Mouse (Mus musculus) heart, embryonic 13.5 days (tissue): ENCODE results near the gene Fbln1. TPM values are rescaled to one million over a fixed set of nuclear protein-coding genes. Genes with fewer than 3 reads are reported as not detected.

Experiments
- ATAC-seq: fragments of 200-750 bp; cut with Nextera tagmentation; 2 replicates; pipeline ENCODE4 v1.8.0; 2017; ENCODE audit warnings: moderate TSS enrichment; ENCODE audit not compliant: insufficient number of reproducible peaks, low FRiP score, low TSS enrichment; ENCODE audit errors: extremely low read depth
- H3K27ac ChIP-seq: fragments of 300-500 bp; sonication (generic); replicated peaks from 2 replicates; pipeline ENCODE4 v1.5.1; 2015; ENCODE audit warnings: moderate library complexity, mild to moderate bottlenecking, inconsistent platforms
- H3K27me3 ChIP-seq: fragments of 300-500 bp; sonication (generic); replicated peaks from 2 replicates; pipeline ENCODE4 v1.6.1; 2015; ENCODE audit warnings: mild to moderate bottlenecking, inconsistent platforms
- H3K36me3 ChIP-seq: fragments of 300-500 bp; sonication (generic); 2 replicates; pipeline ENCODE4 v1.6.1; 2015; ENCODE audit warnings: mild to moderate bottlenecking, inconsistent platforms
- H3K4me1 ChIP-seq: fragments of 300-500 bp; sonication (generic); 2 replicates; pipeline ENCODE4 v1.6.1; 2015; ENCODE audit warnings: inconsistent platforms
- H3K4me2 ChIP-seq: fragments of 300-500 bp; sonication (generic); 2 replicates; pipeline ENCODE4 v1.6.1; 2015; ENCODE audit warnings: inconsistent platforms, mild to moderate bottlenecking, moderate library complexity
- H3K4me3 ChIP-seq: fragments of 300-500 bp; sonication (generic); 2 replicates; pipeline ENCODE4 v1.5.1; 2015; ENCODE audit warnings: moderate library complexity, mild to moderate bottlenecking, inconsistent platforms
- H3K9ac ChIP-seq: fragments of 300-500 bp; sonication (generic); 2 replicates; pipeline ENCODE4 v1.6.1; 2015; ENCODE audit warnings: inconsistent platforms, mild to moderate bottlenecking, moderate library complexity
- H3K9me3 ChIP-seq: fragments of 300-500 bp; sonication (generic); 2 replicates; pipeline ENCODE4 v1.6.1; 2016; ENCODE audit warnings: inconsistent platforms
- WGBS: fragments of 180-500 bp; shearing (Covaris S2); methylation state at CpG from one replicate; pipeline ENCODE4 v1.1.7; 2015; ENCODE audit warnings: mixed read lengths; 5-methylcytosine and 5-hydroxymethylcytosine counted together
- polyA plus RNA-seq: library from polyadenylated mRNA; unstranded; fragments of >200 nt; fragmentation: Nextera tagmentation; extraction: Ambion mirVana; gene quantifications from 2 replicates; pipeline ENCODE4 v1.2.1, GENCODE M21; 2015

Gene Fbln1
- polyA plus RNA-seq, 1 experiment from 2014 or later, result 139 TPM

- no peak for ATAC-seq
- peaks cover 25% of the 10 kb centered on the region for H3K27me3 ChIP-seq
- peak overlapping the region; percentile 86 for H3K27ac ChIP-seq
- H3K4me2 ChIP-seq, result peak overlapping the region; percentile 93
- WGBS, result 14% methylated on average over 3 of the region's 3 CpGs
- H3K9me3 ChIP-seq, result peaks cover 5% of the 10 kb centered on the region; the same call in 1 of the 2 replicates
- peak overlapping the region; percentile 71 for H3K4me3 ChIP-seq
- H3K9ac ChIP-seq, result peak overlapping the region; percentile 93
- peaks cover 39% of the 10 kb centered on the region for H3K4me1 ChIP-seq
- H3K36me3 ChIP-seq, result peaks cover 23% of the 10 kb centered on the region
Measured at GRCm38 (mm10) chr15:85207081-85207480, 1.3 kb downstream of the Fbln1 start.

- Histone ChIP-seq H3K4me1 (peaks cover 39% of the 10 kb centered on the region), H3K9ac (peak overlapping the region; percentile 93), H3K9me3 (peaks cover 5% of the 10 kb centered on the region; the same call in 1 of the 2 replicates), H3K27me3 (peaks cover 25% of the 10 kb centered on the region), H3K4me2 (peak overlapping the region; percentile 93), H3K4me3 (peak overlapping the region; percentile 71), H3K27ac (peak overlapping the region; percentile 86), H3K36me3 (peaks cover 29% of the 10 kb centered on the region)
- no peak; the same call in 1 of the 2 replicates for ATAC-seq
- 3% methylated on average over 2 of the region's 2 CpGs for WGBS
Measured at GRCm38 (mm10) chr15:85207763-85208162, 2.0 kb downstream of the Fbln1 start.

- Histone ChIP-seq H3K27me3 (peaks cover 20% of the 10 kb centered on the region), H3K9ac (peak overlapping the region; percentile 93), H3K9me3 (peaks cover 5% of the 10 kb centered on the region; the same call in 1 of the 2 replicates), H3K4me3 (peak overlapping the region; percentile 71), H3K4me2 (peak overlapping the region; percentile 93), H3K36me3 (peaks cover 31% of the 10 kb centered on the region), H3K27ac (peak overlapping the region; percentile 86), H3K4me1 (peaks cover 39% of the 10 kb centered on the region)
- no peak for ATAC-seq
- WGBS, result 13% methylated on average over 10 of the region's 10 CpGs
Measured at GRCm38 (mm10) chr15:85208332-85208731, 2.6 kb downstream of the Fbln1 start.

- no peak overlapping the region for H3K9ac ChIP-seq
- WGBS, result 72% methylated on average over 3 of the region's 3 CpGs
- no peak for ATAC-seq
- H3K4me2 ChIP-seq, result peak overlapping the region; percentile 93; the same call in 1 of the 2 replicates
- H3K36me3 ChIP-seq, result peaks cover 31% of the 10 kb centered on the region
- peaks cover 11% of the 10 kb centered on the region for H3K27me3 ChIP-seq
- H3K9me3 ChIP-seq, result peaks cover 5% of the 10 kb centered on the region; the same call in 1 of the 2 replicates
- H3K4me3 ChIP-seq, result no peak overlapping the region
- H3K27ac ChIP-seq, result no peak overlapping the region
- H3K4me1 ChIP-seq, result peaks cover 39% of the 10 kb centered on the region
Measured at GRCm38 (mm10) chr15:85209341-85209740, 3.6 kb downstream of the Fbln1 start.

GRCm38 (mm10) chr15:85210686-85211085 lies 4.9 kb downstream of the Fbln1 start:
- Histone ChIP-seq H3K4me3 (no peak overlapping the region), H3K9ac (no peak overlapping the region), H3K27ac (no peak overlapping the region), H3K4me2 (no peak overlapping the region), H3K9me3 (peaks cover 16% of the 10 kb centered on the region; the same call in 1 of the 2 replicates), H3K4me1 (peaks cover 35% of the 10 kb centered on the region), H3K36me3 (peaks cover 44% of the 10 kb centered on the region), H3K27me3 (no peaks in the 10 kb centered on the region)
- 78% methylated on average over 12 of the region's 12 CpGs for WGBS
- ATAC-seq, result no peak

GRCm38 (mm10) chr15:85211101-85211760 lies 5.5 kb downstream of the Fbln1 start:
- H3K36me3 ChIP-seq, result peaks cover 49% of the 10 kb centered on the region
- no peak overlapping the region for H3K27ac ChIP-seq
- no peak overlapping the region for H3K9ac ChIP-seq
- 85% methylated on average over 18 of the region's 18 CpGs for WGBS
- H3K4me2 ChIP-seq, result no peak overlapping the region
- ATAC-seq, result no peak
- H3K4me3 ChIP-seq, result no peak overlapping the region
- peaks cover 21% of the 10 kb centered on the region for H3K9me3 ChIP-seq
- H3K4me1 ChIP-seq, result peaks cover 32% of the 10 kb centered on the region
- H3K27me3 ChIP-seq, result no peaks in the 10 kb centered on the region

- peaks cover 46% of the 10 kb centered on the region for H3K36me3 ChIP-seq
- H3K27me3 ChIP-seq, result no peaks in the 10 kb centered on the region
- H3K9ac ChIP-seq, result no peak overlapping the region
- H3K9me3 ChIP-seq, result peaks cover 19% of the 10 kb centered on the region
- no peak overlapping the region for H3K4me2 ChIP-seq
- WGBS, result 90% methylated on average over 7 of the region's 7 CpGs
- H3K4me1 ChIP-seq, result peaks cover 24% of the 10 kb centered on the region
- H3K27ac ChIP-seq, result no peak overlapping the region
- no peak for ATAC-seq
- H3K4me3 ChIP-seq, result no peak overlapping the region
Measured at GRCm38 (mm10) chr15:85216069-85216813, 10.5 kb downstream of the Fbln1 start.

GRCm38 (mm10) chr15:85218617-85219265 lies 13.0 kb downstream of the Fbln1 start:
- 57% methylated on average over 5 of the region's 5 CpGs for WGBS
- Histone ChIP-seq H3K9me3 (peaks cover 19% of the 10 kb centered on the region), H3K4me3 (no peak overlapping the region), H3K4me2 (no peak overlapping the region), H3K4me1 (peaks cover 32% of the 10 kb centered on the region), H3K27me3 (no peaks in the 10 kb centered on the region), H3K36me3 (peaks cover 48% of the 10 kb centered on the region), H3K9ac (no peak overlapping the region), H3K27ac (no peak overlapping the region)
- ATAC-seq, result no peak

- Histone ChIP-seq H3K4me1 (peaks cover 32% of the 10 kb centered on the region), H3K4me3 (no peak overlapping the region), H3K4me2 (no peak overlapping the region), H3K9me3 (peaks cover 10% of the 10 kb centered on the region), H3K36me3 (peaks cover 52% of the 10 kb centered on the region), H3K9ac (no peak overlapping the region), H3K27ac (no peak overlapping the region), H3K27me3 (no peaks in the 10 kb centered on the region)
- no peak for ATAC-seq
- 84% methylated on average over 6 of the region's 6 CpGs for WGBS
Measured at GRCm38 (mm10) chr15:85220371-85220770, 14.6 kb downstream of the Fbln1 start.

- 0 out of 2 replicates have a peak, but pooled peaks have one; percentile 42 for ATAC-seq
- Histone ChIP-seq H3K9me3 (peaks cover 2% of the 10 kb centered on the region), H3K27ac (peak overlapping the region; percentile 42; the same call in 1 of the 2 replicates), H3K36me3 (peaks cover 52% of the 10 kb centered on the region), H3K4me3 (no peak overlapping the region), H3K4me1 (peaks cover 32% of the 10 kb centered on the region), H3K4me2 (0 out of 2 replicates have a peak overlapping the region, but pooled peaks have one; percentile 10), H3K9ac (peak overlapping the region; percentile 37; the same call in 1 of the 2 replicates), H3K27me3 (no peaks in the 10 kb centered on the region)
- WGBS, result 49% methylated on average over 12 of the region's 12 CpGs
Measured at GRCm38 (mm10) chr15:85221115-85221854, 15.5 kb downstream of the Fbln1 start.
